Mouse (Mus musculus) forebrain, embryonic 11.5 days (tissue): Measurements from ENCODE around the gene Rasgrf2. TPM values are rescaled to one million over a fixed set of nuclear protein-coding genes. Genes with fewer than 3 reads are reported as not detected.

Experiments
- ATAC-seq: fragments of 200-750 bp; cut with Nextera tagmentation; replicated peaks from 2 replicates; pipeline ENCODE4 v1.8.0; 2017; ENCODE audit warnings: moderate TSS enrichment; ENCODE audit not compliant: low FRiP score
- DNase-seq: peaks from one replicate; pipeline ENCODE4 v3.0.0-alpha.2; 2017; ENCODE audit warnings: low spot score
- H3K27ac ChIP-seq: fragments of 300-500 bp; sonication (generic); 2 replicates; pipeline ENCODE4 v1.5.1; 2014; ENCODE audit warnings: low read depth, low read length
- H3K27me3 ChIP-seq: fragments of 300-500 bp; sonication (generic); 2 replicates; pipeline ENCODE4 v1.6.1; 2014; ENCODE audit warnings: mild to moderate bottlenecking, low read length, mixed read lengths; ENCODE audit not compliant: control insufficient read depth, insufficient read depth
- H3K36me3 ChIP-seq: fragments of 300-500 bp; sonication (generic); 2 replicates; pipeline ENCODE4 v1.6.1; 2014; ENCODE audit warnings: mild to moderate bottlenecking, low read length, moderate library complexity, mixed read lengths; ENCODE audit not compliant: control insufficient read depth, insufficient read depth
- H3K4me1 ChIP-seq: fragments of 300-500 bp; sonication (generic); replicated peaks from 2 replicates; pipeline ENCODE4 v1.6.1; 2014; ENCODE audit warnings: low read length, mixed read lengths; ENCODE audit not compliant: control insufficient read depth, insufficient read depth
- H3K4me2 ChIP-seq: fragments of 300-500 bp; sonication (generic); 2 replicates; pipeline ENCODE4 v1.6.1; 2014; ENCODE audit warnings: low read depth, mild to moderate bottlenecking, low read length, moderate library complexity, mixed read lengths; ENCODE audit not compliant: severe bottlenecking
- H3K4me3 ChIP-seq: fragments of 300-500 bp; sonication (generic); 2 replicates; pipeline ENCODE4 v1.5.1; 2014; ENCODE audit warnings: low read depth, low read length
- H3K9ac ChIP-seq: fragments of 300-500 bp; sonication (generic); 2 replicates; pipeline ENCODE4 v1.6.1; 2014; ENCODE audit warnings: low read length
- H3K9me3 ChIP-seq: fragments of 300-500 bp; sonication (generic); 2 replicates; pipeline ENCODE4 v1.6.1; 2016; ENCODE audit warnings: low read length, mixed read lengths; ENCODE audit not compliant: control insufficient read depth
- WGBS: fragments of 180-500 bp; shearing (Covaris S2); extraction: QIAGEN DNeasy Blood & Tissue Kit; methylation state at CpG from one replicate; pipeline ENCODE4 v1.1.7; 2014; 5-methylcytosine and 5-hydroxymethylcytosine counted together
- polyA plus RNA-seq: library from polyadenylated mRNA; unstranded; fragments of >200 nt; fragmentation: Nextera tagmentation; extraction: Ambion mirVana; gene quantifications from 2 replicates; pipeline ENCODE4 v1.2.1, GENCODE M21; 2014

Gene Rasgrf2
- polyA plus RNA-seq, 1 experiment from 2014 or later, result 0.08 TPM

GRCm38 (mm10) chr13:92027951-92028350 is 103.5 kb downstream of the Rasgrf2 start:
- WGBS, result 61% methylated on average over 5 of the region's 5 CpGs
- Histone ChIP-seq H3K4me2 (no peak overlapping the region), H3K27me3 (no peaks in the 10 kb centered on the region), H3K4me3 (no peak overlapping the region), H3K27ac (no peak overlapping the region), H3K4me1 (no peaks in the 10 kb centered on the region), H3K9me3 (no peaks in the 10 kb centered on the region), H3K36me3 (no peaks in the 10 kb centered on the region), H3K9ac (no peak overlapping the region)
- DNase-seq, result no peak
- no peak for ATAC-seq

DNA sequence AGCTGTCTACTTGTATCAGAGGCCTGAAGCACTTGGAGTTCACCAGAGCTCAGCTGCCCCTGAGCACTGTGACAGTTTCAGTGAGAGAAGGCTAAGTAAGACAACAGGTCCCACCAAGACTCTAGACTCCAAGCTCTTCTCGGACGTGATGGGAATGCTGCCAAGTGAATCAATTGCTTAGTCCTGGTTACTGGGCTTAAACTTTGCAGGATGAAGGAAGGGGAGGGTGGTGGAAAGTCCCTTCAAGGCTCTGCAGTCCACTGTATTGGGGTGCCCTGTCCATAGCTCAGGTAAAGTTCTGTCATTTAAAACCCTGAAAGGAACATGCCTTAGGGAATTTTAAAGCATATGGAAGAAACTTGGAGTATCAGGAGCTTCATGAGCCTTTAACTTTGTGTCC is 104.8 kb downstream of the Rasgrf2 start:
- DNase-seq (no peak), ATAC-seq (no peak)
- no peaks in the 10 kb centered on the region for H3K4me1 ChIP-seq
- H3K4me3 ChIP-seq, result no peak overlapping the region
- H3K9me3 ChIP-seq, result no peaks in the 10 kb centered on the region
- no peaks in the 10 kb centered on the region for H3K27me3 ChIP-seq
- no peak overlapping the region for H3K4me2 ChIP-seq
- no peak overlapping the region for H3K9ac ChIP-seq
- H3K36me3 ChIP-seq, result no peaks in the 10 kb centered on the region
- H3K27ac ChIP-seq, result no peak overlapping the region
- WGBS, result 81% methylated on average over 2 of the region's 2 CpGs

DNA sequence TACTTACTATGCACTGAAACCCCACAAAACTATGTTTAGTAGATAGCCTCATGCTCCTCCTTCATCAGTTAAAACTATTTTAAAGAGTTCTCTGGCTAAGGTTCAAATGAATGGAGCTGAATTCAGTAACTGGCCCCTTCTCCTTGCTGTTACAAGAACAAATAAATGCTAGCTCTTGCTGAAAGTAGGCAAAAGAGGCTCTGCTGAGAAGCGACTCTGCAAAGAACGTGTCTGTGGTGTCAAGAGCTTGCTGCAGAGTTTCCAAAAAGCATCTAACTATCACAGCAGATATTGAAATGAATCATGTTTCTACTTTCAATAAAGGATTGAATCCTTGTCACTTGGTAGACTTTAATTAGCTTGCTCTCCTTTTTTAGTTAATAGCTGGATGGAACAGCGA is 106.3 kb downstream of the Rasgrf2 start:
- H3K4me1 ChIP-seq, result no peaks in the 10 kb centered on the region
- H3K9ac ChIP-seq, result no peak overlapping the region
- H3K4me2 ChIP-seq, result no peak overlapping the region
- no peaks in the 10 kb centered on the region for H3K36me3 ChIP-seq
- 93% methylated on average over 3 of the region's 3 CpGs for WGBS
- no peak overlapping the region for H3K4me3 ChIP-seq
- no peaks in the 10 kb centered on the region for H3K9me3 ChIP-seq
- H3K27me3 ChIP-seq, result no peaks in the 10 kb centered on the region
- no peak for ATAC-seq
- no peak for DNase-seq
- H3K27ac ChIP-seq, result no peak overlapping the region

GRCm38 (mm10) chr13:92022202-92022601 is 109.3 kb downstream of the Rasgrf2 start:
- H3K36me3 ChIP-seq, result no peaks in the 10 kb centered on the region
- no peak overlapping the region for H3K27ac ChIP-seq
- ATAC-seq, result no peak
- DNase-seq, result no peak
- H3K9me3 ChIP-seq, result no peaks in the 10 kb centered on the region
- H3K4me2 ChIP-seq, result no peak overlapping the region
- H3K4me1 ChIP-seq, result no peaks in the 10 kb centered on the region
- WGBS, result 93% methylated on average over 10 of the region's 10 CpGs
- no peaks in the 10 kb centered on the region for H3K27me3 ChIP-seq
- H3K4me3 ChIP-seq, result no peak overlapping the region
- H3K9ac ChIP-seq, result no peak overlapping the region

GRCm38 (mm10) chr13:91996929-91997328 is 134.5 kb downstream of the Rasgrf2 start:
- H3K27me3 ChIP-seq, result no peaks in the 10 kb centered on the region
- DNase-seq (no peak), ATAC-seq (no peak)
- no peak overlapping the region for H3K9ac ChIP-seq
- no peak overlapping the region for H3K4me2 ChIP-seq
- no peaks in the 10 kb centered on the region for H3K36me3 ChIP-seq
- H3K9me3 ChIP-seq, result no peaks in the 10 kb centered on the region
- no peak overlapping the region for H3K27ac ChIP-seq
- H3K4me3 ChIP-seq, result no peak overlapping the region
- no peaks in the 10 kb centered on the region for H3K4me1 ChIP-seq
- 80% methylated on average over 3 of the region's 3 CpGs for WGBS

- no peaks in the 10 kb centered on the region for H3K27me3 ChIP-seq
- H3K4me3 ChIP-seq, result no peak overlapping the region
- no peak for DNase-seq
- no peaks in the 10 kb centered on the region for H3K4me1 ChIP-seq
- ATAC-seq, result no peak
- no peaks in the 10 kb centered on the region for H3K9me3 ChIP-seq
- H3K36me3 ChIP-seq, result no peaks in the 10 kb centered on the region
- H3K9ac ChIP-seq, result no peak overlapping the region
- H3K27ac ChIP-seq, result no peak overlapping the region
- H3K4me2 ChIP-seq, result no peak overlapping the region
- 79% methylated on average over 2 of the region's 2 CpGs for WGBS
Observed at GRCm38 (mm10) chr13:91991412-91991811, 140.0 kb downstream of the Rasgrf2 start.

- ATAC-seq, result no peak
- H3K4me1 ChIP-seq, result no peaks in the 10 kb centered on the region
- no peak overlapping the region for H3K4me3 ChIP-seq
- H3K36me3 ChIP-seq, result no peaks in the 10 kb centered on the region
- no peak overlapping the region for H3K27ac ChIP-seq
- no peaks in the 10 kb centered on the region for H3K9me3 ChIP-seq
- no peak overlapping the region for H3K4me2 ChIP-seq
- no peaks in the 10 kb centered on the region for H3K27me3 ChIP-seq
- no peak overlapping the region for H3K9ac ChIP-seq
- DNase-seq, result no peak
- WGBS, result 82% methylated on average over 6 of the region's 6 CpGs
Observed at GRCm38 (mm10) chr13:91990709-91991284, 140.7 kb downstream of the Rasgrf2 start.

- Histone ChIP-seq H3K9me3 (no peaks in the 10 kb centered on the region), H3K4me1 (no peaks in the 10 kb centered on the region), H3K27me3 (no peaks in the 10 kb centered on the region), H3K4me2 (no peak overlapping the region), H3K4me3 (no peak overlapping the region), H3K9ac (no peak overlapping the region), H3K27ac (no peak overlapping the region), H3K36me3 (no peaks in the 10 kb centered on the region)
- no peak for ATAC-seq
- WGBS, result 92% methylated on average over 7 of the region's 7 CpGs
- DNase-seq, result no peak
Observed at GRCm38 (mm10) chr13:91988378-91988777, 143.1 kb downstream of the Rasgrf2 start.

- WGBS, result 85% methylated on average over 6 of the region's 6 CpGs
- no peaks in the 10 kb centered on the region for H3K27me3 ChIP-seq
Observed at GRCm38 (mm10) chr13:91986958-91987357, 144.5 kb downstream of the Rasgrf2 start.

More at GRCm38 (mm10) chr13:91986958-91987357, 144.5 kb downstream of the Rasgrf2 start:
- Histone ChIP-seq H3K9ac (no peak overlapping the region), H3K36me3 (no peaks in the 10 kb centered on the region), H3K4me1 (no peaks in the 10 kb centered on the region), H3K9me3 (no peaks in the 10 kb centered on the region), H3K27ac (no peak overlapping the region), H3K4me3 (no peak overlapping the region), H3K4me2 (no peak overlapping the region)
- DNase-seq (no peak), ATAC-seq (no peak)
